Mouse (Mus musculus) kidney, adult 11 months (tissue): ENCODE measurements around the gene Hoxb7.

ENCODE experiments used
- DNase-seq: peaks from one replicate; pipeline ENCODE4 v3.0.0; 2022

Hoxb7 gene

DNA sequence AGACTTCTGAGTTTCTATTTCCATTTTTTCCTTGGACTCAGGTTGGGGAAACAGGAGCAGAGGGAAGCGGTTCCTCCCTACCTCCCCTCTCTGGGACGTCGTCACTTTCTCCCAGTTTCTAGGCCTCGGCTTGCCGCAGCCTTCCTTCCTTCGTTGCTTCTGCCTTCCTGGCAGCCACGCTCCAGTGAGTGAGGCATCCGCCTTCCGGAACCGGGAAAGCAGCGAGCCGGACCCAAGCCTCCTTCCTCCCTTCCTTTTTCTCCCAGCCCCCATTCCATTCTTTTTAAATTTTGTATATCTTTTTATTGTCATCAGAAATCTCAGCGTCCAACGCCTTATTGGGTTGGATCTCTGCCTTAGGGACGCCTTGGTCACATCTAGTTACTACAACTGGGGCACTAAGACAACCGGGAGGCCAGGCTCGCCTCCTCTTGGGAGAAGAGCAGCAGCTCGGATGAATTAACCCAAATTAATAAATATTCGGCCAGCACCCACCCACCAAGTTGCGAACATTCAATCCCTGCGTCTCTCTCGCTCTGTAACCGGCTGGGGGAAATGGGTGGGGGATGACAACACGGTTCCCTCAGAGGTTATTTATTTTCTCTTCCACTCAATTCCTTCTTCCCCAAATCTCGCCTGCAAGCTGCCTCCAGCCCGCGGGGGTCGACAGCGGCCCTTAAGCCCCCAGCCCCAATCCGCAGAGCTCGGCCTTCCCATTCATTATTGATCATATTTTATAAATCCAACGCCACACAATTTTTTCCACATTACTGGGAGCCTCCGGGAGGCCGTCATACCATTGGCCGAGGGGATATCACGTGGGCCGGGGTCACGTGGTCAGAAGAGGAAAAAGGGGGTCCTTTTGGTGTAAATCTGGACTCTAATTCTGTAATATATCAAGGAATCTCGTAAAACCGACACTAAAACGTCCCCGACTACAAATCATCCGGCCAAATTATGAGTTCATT lies at the start of gene Hoxb7:
Gene Hoxb7 (plus strand): TSS at position 853 of the 968 bp plus-strand sequence.
- DNase-seq: peak; percentile 82

GRCm38 (mm10) chr11:96240211-96240610 lies 46.2 kb upstream of the Hoxb7 start:
- no peak for DNase-seq

DNA sequence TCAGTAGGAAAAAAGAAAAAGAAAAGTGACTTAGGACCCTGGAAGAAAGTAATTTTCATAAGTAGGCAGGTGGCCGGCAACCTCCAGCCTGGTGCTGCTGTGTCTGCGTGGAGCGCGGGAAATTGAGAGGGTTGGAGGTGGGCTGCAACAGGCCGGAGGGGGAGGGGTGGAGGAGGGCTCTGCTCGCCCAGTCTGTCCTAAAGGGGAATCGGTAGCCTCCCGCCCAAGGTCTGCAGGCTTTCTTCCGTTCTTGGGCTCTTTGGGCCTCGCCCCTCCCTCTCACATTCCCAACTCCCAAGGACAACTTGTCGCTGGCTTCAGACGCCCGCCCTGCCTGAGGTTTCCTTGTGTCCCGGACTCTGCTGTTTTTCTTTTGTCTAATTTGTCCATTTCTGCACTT lies 35.5 kb upstream of the Hoxb7 start:
- peak; percentile 80 for DNase-seq

- peak; percentile 58 for DNase-seq
Measured at GRCm38 (mm10) chr11:96251480-96252031, 34.9 kb upstream of the Hoxb7 start.

- DNase-seq: no peak
Measured at GRCm38 (mm10) chr11:96252541-96253120, 33.8 kb upstream of the Hoxb7 start.

GRCm38 (mm10) chr11:96254221-96254620 lies 32.2 kb upstream of the Hoxb7 start:
- DNase-seq: peak; percentile 84

DNA sequence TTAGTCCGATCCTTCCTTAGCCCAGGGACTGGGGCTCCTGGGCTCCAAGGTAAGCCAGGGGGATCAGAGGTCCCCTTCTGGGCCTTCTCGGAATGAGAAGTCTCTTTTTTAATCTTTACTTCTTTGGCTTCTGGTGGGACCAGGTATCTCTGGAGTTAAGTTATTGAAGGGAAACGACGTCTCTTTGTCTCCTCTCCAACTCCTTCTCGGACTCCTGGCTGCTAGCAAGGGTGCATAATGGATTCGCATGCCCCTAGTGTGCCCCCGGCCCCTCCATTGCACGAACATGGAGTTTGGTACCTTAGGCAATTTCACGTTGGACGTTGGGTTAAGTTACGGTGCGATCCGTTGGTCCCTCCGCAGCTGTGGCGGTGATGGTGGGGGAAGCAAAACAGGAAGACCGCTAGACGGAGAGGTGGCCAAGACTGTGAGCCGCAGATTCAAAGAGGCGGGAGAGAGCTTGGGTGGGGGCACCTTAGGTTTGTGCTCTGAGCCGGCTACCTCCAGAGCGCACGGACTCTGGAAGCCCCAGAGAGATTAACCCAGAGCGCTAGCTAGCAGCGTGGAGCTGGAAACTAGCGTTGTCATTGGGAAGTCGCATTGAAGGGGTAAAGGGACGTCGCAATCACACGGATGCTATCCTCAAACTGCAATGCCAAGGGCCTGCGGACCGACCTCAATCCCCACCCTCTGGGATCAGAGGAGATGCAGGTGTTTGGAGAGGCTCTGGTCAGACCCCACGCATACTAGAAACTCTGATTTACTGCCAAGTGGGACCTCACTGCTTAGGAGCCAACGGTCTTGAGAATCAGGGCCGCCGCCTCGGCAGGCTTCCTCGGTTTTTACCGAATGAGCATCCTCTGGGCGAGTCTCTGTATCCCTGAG lies 31.1 kb upstream of the Hoxb7 start:
- peak; percentile 25 for DNase-seq

GRCm38 (mm10) chr11:96255996-96256445 lies 30.4 kb upstream of the Hoxb7 start:
- no peak for DNase-seq

GRCm38 (mm10) chr11:96257141-96257540 lies 29.3 kb upstream of the Hoxb7 start:
- DNase-seq: no peak

DNA sequence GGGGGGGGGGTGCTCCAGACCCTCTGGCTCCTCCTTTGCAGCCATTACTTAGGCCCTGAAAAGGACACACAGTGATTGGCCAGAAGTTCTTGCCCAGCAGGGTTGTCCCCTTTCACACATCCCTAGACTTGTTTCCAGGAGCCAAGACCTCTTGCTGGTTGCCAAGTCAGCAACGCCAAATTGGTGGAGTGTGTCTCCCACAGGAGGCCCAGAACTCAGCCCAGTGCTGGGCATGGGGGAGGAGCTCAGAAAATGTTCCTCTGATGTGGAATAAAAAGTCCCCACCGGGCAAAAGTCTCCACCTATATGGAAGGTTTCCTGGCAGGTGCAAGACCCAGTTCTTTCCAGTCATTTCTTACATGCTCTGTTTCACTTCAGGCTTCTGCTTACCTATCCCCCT lies 27.4 kb upstream of the Hoxb7 start:
- peak; percentile 85 for DNase-seq

GRCm38 (mm10) chr11:96259511-96259910 lies 26.9 kb upstream of the Hoxb7 start:
- no peak for DNase-seq

- peak; percentile 54 for DNase-seq
Measured at GRCm38 (mm10) chr11:96260310-96260970, 26.0 kb upstream of the Hoxb7 start.

GRCm38 (mm10) chr11:96261323-96261890 lies 25.0 kb upstream of the Hoxb7 start:
- peak; percentile 94 for DNase-seq

- peak; percentile 29 for DNase-seq
Measured at GRCm38 (mm10) chr11:96262262-96262830, 24.1 kb upstream of the Hoxb7 start.

- DNase-seq: peak; percentile 10
Measured at GRCm38 (mm10) chr11:96263636-96264389, 22.6 kb upstream of the Hoxb7 start.

GRCm38 (mm10) chr11:96264390-96265020 lies 21.9 kb upstream of the Hoxb7 start:
- DNase-seq: peak; percentile 7

DNA sequence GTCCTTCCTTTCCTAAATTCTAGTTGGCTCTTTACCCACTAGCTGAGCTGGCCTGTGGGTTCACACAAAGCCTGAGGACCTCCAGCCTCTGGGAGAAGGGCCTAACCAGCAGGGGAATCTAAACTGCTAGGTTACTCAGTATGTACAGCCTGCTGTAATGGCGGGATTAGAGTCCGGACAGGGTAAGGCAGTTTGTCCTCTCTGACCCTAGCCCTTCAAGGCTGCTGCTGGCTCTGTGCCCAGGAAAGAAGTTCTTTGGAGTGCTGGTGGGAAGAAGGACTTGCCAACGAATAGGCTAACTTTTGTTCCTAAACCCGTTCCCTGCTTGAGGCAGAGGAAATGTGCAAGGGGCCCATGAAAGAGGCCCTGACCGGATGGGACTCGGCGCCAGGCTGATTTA lies 20.5 kb upstream of the Hoxb7 start:
- peak; percentile 88 for DNase-seq

DNA sequence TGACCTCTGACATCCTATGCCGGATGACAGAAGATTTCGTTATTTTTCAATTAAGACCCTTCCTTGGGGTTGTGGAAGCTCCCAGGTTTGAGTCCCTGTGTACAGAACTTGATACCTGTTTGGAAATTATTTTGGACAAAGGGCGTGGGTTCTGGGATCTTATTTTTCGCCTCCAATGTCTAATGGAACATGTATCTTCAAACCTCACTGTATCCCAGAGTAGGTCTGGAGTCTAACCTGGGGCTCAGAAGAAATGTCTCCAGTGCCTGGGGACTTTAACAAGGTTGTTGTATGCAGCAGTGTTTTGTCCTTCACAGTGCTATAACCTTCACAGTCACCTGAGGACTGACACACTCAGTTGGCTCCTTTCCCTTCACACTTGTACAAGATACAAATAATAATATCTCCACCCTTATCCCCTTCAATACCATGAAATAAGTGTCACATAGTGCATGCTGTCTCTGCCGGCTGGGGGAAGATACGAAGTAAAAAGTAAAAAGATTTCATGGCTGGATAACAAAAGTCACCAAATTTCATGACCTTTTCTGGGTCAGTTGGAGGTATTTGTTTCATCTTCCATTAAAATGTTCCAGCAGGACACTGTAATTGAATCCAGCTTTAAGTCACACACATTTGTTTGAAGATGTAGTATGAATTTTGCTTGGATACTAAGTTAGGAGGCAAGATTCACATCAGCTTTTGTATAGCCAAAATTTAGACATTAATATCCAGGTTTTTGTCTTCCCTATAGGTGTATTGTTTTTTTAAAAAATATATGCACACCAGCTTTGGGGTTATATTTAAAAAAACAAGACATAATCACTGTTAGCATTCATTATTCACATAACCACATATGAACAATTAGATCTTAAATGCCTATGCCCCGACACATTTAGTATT lies 19.2 kb upstream of the Hoxb7 start:
- no peak for DNase-seq
